Mouse (Mus musculus) kidney, adult 18-20 months (tissue): ENCODE data around the gene Spc24.
"Not testable (repeated sequence)": the region's sequence is repeated elsewhere in the genome, so short reads cannot be mapped to it uniquely, and the experiment has no call there.

Experiments
- DNase-seq: peaks from one replicate; pipeline ENCODE4 v3.0.0; 2021

Spc24 gene

GRCm38 (mm10) chr9:21760155-21761088 lies at the start of gene Spc24:
TSS of gene Spc24 (minus strand) at chr9:21760303.
- peak; percentile 94 for DNase-seq

DNA sequence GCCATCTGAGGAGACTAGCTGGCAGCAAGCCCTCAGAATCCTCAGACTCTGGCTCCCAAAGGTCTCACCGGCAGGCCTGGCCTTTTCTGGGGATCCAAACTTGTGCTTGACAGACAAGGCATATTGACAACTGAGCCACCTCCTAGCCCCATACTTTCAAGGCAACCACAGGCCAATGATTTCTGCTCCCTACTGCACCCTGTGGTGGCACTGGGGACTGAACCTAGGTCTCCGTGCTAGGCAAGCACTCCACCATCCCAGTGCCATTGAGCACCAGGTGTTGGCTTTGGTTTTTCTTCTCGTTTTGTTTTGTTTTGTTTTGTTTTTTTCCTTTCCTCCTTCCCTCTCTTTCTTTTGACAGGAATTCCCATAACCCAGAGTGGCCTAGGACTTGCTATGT lies 48.5 kb upstream of the Spc24 start:
- no peak for DNase-seq

GRCm38 (mm10) chr9:21806976-21807375 lies 46.9 kb upstream of the Spc24 start:
- DNase-seq, result no peak

DNA sequence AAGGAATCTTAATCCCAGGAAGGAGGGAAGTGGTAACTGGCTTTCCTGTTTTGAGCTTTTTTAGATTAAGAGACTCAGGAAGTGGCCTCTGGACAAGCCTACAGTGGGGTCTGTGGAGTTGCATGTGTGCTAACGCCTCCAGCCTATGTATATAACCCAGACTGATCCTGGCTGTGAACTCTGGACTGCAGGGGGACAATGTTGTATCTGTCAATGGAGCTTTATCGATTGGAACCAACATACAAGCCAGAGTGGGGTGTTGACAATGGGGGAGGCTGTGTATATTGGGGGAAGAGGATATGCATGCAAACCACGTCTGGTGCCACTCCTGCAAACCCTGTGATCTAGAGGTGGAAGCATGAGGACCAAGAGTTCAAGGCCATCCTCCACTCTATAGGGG lies 46.3 kb upstream of the Spc24 start:
- no peak for DNase-seq

DNA sequence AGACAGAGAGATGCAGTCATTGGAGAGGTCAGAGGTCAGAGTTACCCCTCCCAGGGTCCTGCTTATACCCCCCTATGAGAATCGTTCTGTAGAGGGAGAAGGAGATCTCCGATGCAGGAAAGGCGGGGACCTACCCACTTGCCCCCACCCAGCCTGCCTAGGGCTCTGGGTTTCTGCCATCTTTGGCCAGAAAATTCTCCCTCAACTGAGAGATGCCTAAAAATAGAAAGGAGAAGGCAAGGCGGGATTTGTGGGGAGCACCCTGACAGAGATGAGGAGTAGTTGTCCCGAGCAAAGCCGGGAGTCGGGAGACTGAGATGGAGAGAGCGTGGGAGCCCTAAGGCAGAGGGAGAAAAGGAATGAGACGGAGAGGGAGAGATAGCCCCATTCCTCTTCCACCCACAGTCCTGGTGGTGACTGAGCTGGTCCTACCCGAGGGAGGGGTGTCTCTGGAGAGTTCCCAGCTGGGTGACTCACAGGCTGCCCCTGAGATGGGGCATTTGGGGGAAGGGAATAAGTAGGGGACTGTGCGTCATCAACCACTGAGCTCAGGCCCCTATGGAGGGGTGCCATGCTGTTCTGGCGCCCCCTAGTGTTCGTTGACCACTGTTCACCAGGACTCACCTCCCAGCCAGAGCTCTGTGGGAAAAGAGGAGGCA lies 44.0 kb upstream of the Spc24 start:
- peak; percentile 78 for DNase-seq

DNA sequence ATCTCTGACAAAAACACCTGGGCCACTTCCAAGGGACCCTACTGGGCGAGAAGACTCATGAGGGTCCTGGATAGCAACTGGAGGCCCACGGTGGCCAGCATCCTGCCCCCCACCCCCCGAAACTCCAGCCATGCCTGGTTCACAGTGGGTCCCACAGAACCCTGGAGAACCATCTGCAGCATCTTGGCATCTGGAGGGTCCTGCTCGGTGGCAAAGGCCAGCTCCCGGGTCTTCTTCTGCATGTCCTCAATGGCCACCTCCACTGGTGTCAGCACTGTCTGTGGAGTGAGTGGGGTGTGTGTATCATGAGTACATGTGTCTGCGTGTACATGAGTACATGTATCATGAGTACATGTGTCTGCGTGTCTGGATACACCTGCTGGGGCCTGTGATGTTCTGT lies 41.5 kb upstream of the Spc24 start:
- no peak for DNase-seq

GRCm38 (mm10) chr9:21801121-21801520 lies 41.0 kb upstream of the Spc24 start:
- no peak for DNase-seq

DNA sequence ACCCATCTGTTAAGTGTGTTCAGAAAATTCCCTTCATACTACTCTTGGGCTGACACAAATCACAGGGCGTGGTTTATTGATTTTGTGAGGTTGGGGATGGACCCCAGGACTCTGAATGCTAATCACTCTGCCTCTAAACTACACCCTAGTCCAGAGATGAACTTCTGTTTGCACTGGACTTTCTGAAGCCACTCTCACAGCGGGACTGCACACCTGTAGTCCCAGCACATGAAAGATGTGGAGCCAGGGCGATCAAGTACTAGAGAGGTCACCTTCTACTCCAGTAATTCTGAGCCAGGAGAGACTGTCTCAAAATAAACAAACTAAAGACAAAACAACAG lies 38.9 kb upstream of the Spc24 start:
- DNase-seq, result no peak

GRCm38 (mm10) chr9:21798345-21799009 lies 38.4 kb upstream of the Spc24 start, which contains the start of gene Kank2:
TSS of gene Kank2 (minus strand) at chr9:21798744.
- DNase-seq, result peak; percentile 95

GRCm38 (mm10) chr9:21797921-21798344 lies 37.8 kb upstream of the Spc24 start:
- DNase-seq, result peak; percentile 65

DNA sequence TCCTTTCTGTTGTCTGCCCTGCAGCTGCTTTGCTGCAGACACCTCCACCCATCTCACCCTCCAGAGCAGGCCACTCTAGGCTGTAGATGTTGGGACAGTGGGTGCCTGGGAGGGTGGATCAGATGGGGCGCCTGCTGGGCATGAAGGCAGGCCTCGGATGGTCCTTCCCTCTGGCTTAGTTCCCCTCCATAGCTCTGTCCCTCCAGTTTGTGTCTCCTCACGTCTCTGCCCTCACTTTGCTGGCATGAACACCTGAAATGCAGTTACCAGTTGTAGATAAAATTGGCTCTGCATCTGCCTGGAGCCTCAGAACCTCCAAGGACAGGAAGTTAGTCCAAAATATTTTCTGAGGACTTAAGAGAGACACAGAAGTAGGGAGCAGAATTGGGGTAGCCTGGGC lies 36.8 kb upstream of the Spc24 start:
- DNase-seq, result no peak

DNA sequence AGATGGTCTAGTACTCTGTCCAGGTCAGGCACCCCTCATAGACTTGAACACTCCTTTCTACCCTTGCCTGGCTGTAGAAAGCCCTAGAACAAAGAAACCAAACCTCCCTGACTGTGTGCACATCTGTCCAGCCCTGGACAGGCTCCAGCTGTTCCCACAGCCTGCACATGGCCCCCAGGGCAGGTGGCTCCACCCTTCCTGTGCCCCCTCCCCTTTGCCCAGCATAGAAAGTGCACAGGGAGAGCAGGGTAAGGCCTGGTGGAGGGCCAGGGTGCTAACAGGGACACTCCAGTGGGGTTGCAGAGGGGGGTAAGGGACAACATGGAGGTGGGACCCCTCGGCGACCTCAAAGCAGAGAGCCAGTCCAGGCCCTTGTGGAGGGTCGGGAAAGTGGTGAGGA lies 36.2 kb upstream of the Spc24 start:
- DNase-seq, result no peak

DNA sequence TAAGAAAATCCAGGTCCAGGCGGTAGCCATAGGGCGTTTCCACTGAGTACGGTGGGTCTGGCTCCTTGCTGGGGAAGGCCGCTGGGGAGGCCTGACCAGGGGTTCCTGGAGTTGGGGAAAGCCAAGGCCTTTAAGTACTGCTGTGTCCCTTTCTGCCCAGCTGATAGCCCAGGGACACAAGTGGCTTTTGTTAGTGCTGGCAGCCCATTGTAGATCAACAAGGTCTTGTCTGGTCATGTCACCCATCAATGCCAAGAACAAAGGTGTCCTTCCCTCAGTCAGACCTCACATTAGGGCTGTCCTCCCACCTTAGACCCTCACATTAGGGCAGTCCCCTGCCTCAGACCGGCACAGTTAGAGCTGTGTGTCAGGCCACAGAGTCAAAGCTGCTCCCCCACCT lies 35.5 kb upstream of the Spc24 start:
- no peak for DNase-seq

DNA sequence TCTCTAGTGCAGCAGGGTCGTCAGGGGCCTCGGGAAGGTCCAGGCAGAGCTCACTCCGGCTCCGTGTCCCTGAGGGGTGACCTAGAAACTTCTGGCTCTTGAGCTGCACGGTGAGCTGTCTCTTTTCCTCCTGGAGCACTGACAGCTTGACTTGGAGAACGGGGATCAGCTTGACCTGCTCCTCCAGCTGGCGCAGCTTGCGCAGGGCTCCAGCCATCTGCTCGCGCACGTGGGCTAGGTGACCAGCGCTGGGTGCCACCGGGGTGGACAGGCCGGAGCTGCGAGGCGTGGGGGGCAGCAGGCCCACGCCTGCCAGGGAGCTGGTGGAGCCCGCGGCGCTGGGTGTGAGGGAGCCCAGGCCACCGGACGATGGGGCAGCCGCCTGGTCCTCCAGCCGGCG lies 34.8 kb upstream of the Spc24 start:
- DNase-seq, result no peak

- no peak for DNase-seq
Observed at GRCm38 (mm10) chr9:21794344-21794834, 34.3 kb upstream of the Spc24 start.

DNA sequence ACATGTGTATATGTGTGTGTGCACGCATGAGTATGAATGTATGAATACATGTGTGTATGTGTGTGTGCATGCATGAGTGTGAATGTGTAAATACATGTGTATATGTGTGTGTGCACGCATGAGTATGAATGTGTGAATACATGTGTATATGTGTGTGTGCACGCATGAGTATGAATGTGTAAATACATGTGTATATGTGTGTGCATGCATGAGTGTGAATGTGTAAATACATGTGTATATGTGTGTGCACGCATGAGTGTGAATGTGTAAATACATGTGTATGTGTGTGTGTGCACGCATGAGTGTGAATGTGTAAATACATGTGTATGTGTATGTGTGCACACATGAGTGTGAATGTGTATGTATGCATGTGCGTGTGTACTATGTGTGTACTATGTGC lies 33.4 kb upstream of the Spc24 start:
- not testable (repeated sequence) for DNase-seq

- no peak for DNase-seq
Observed at GRCm38 (mm10) chr9:21792644-21793043, 32.5 kb upstream of the Spc24 start.

GRCm38 (mm10) chr9:21791861-21792260 lies 31.8 kb upstream of the Spc24 start:
- DNase-seq, result peak; percentile 43

DNA sequence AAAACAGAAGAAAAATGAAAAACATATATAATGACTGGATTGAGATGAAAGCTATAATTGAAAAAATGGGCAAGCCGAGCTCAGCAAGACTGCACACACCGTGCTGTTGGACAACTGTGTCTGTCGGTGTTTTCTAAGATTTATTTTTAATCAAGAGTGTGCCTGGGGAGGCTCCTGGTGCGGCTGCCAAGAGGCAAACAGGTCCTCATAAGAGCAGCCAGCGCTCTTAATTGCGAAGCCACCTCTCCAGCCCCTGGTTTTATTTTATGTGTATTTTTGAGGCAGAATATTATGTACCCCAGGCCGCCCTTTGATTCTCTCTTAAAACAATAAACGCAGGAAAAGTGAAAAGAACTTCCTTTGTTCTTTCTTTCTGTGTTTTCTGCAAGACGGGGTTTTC lies 28.1 kb upstream of the Spc24 start:
- DNase-seq, result no peak

DNA sequence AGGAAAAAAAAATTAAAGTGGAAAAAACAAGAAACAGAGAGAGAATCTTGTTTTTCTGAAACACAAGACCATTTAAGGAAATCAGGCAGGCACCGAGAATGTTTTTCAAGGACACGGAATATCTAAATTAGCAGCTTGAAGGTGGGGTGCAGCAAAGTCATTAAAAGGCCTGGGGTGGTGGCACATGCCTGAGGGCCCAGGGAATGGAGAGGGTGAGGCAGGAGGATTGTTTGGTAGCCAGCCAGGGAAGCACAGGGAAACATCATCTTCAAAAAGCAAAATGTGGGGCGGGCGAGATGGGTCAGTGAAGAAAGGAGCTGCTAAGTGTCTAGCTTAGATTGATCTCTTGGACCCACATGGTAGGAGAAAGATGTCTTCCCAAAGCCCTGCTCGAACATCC lies 27.6 kb upstream of the Spc24 start:
- DNase-seq, result no peak

DNA sequence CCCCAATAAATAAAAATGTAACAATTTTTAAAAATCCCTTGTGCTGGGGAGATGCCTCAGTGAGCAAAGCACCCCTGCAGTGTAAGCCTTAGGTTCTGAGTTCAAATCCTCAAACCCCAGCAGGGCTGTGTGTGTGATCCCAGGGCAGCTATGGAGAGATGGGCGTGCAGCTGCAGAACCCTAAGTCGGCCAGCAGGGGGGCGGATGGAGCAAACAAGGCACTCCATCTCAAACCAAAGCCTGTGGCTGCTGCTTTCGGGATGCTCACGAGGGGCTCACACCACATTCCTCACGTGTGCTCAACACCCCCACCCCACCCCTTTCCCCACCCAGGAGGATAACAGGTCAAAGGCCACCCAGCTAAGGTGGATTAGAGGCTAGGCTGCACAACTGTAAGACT lies 26.8 kb upstream of the Spc24 start:
- peak; percentile 70 for DNase-seq

DNA sequence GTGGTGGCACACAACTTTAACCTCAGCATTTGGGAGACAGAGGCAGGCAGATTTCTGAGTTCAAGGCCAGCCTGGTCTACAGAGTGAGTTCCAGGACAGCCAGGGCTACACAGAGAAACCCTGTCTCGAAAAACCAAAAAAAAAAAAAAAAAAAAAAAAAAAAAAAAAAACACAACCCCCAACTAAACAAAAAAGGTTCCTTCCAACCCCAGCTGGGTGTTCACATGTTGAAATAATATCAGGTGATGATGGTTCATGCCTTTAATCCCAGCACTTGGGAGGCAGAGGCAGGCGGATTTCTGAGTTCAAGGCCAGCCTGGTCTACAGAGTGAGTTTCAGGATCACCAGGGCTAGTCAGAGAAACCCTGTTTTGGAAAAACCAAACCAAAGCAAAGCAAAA lies 26.2 kb upstream of the Spc24 start:
- DNase-seq, result not testable (repeated sequence)

GRCm38 (mm10) chr9:21784517-21785307 lies 24.6 kb upstream of the Spc24 start:
- DNase-seq, result no peak
